Mouse (Mus musculus) G1E (cell line): ENCODE data around the gene Wnt1. TPM values are rescaled to one million over a fixed set of nuclear protein-coding genes. Genes with fewer than 3 reads are reported as not detected.
A peak's percentile ranks its signal among the peaks of the same experiment; 100 is the strongest.

ENCODE experiments used
- ATAC-seq: 2 replicates; pipeline ENCODE4 v1.8.0; 2016; ENCODE audit warnings: mild to moderate bottlenecking; ENCODE audit not compliant: insufficient number of reproducible peaks, poor library complexity, low FRiP score, severe bottlenecking; ENCODE audit errors: extremely low read depth
- DNase-seq: peaks from one replicate; pipeline ENCODE4 v3.0.0; 2012; ENCODE audit warnings: low spot score
- H3K27me3 ChIP-seq: 2 replicates; pipeline ENCODE4 v1.6.1; 2012; ENCODE audit warnings: mild to moderate bottlenecking, low read length, inconsistent platforms; ENCODE audit not compliant: insufficient read depth
- H3K36me3 ChIP-seq: replicated peaks from 2 replicates; pipeline ENCODE3; 2012; ENCODE audit warnings: mild to moderate bottlenecking, inconsistent platforms
- H3K4me1 ChIP-seq: 2 replicates; pipeline ENCODE4 v1.6.1; 2012; ENCODE audit warnings: low read depth, low read length, inconsistent platforms, mixed read lengths; ENCODE audit not compliant: insufficient read depth
- H3K4me3 ChIP-seq: 2 replicates; pipeline ENCODE4 v1.5.1; 2012; ENCODE audit warnings: low read depth, mild to moderate bottlenecking, inconsistent platforms, low read length, moderate library complexity, mixed read lengths
- H3K9me3 ChIP-seq: replicated peaks from 2 replicates; pipeline ENCODE4 v1.6.1; 2012; ENCODE audit warnings: inconsistent platforms
- CTCF ChIP-seq: IDR thresholded peaks from 2 replicates; pipeline ENCODE4 v1.5.1; 2012; ENCODE audit warnings: low read depth, low read length, inconsistent platforms, mixed read lengths
- GATA1 ChIP-seq: IDR thresholded peaks from 2 replicates; pipeline ENCODE4 v1.6.1; 2012; ENCODE audit warnings: borderline replicate concordance, low read length, inconsistent platforms, mixed read lengths
- GATA2 ChIP-seq: IDR thresholded peaks from 2 replicates; pipeline ENCODE4 v1.6.1; 2012; ENCODE audit warnings: low read depth, low read length, inconsistent platforms, borderline replicate concordance
- POLR2AphosphoS5 ChIP-seq: IDR thresholded peaks from 2 replicates; pipeline ENCODE4 v1.6.1; 2012; ENCODE audit warnings: low read depth, low read length, inconsistent platforms; ENCODE audit not compliant: insufficient replicate concordance
- TAL1 ChIP-seq: conservative IDR thresholded peaks from 2 replicates; pipeline ENCODE4 v1.6.1; 2012; ENCODE audit warnings: low read depth, low read length, inconsistent platforms, mixed read lengths
- polyA plus RNA-seq: library from polyadenylated mRNA; stranded (reverse); fragments of >175 nt; gene quantifications from 2 replicates; pipeline ENCODE4 v1.2.3, GENCODE M21; 2012
- total RNA-seq, 2 experiments: library from RNA; stranded (forward) in 1 of 2; stranded (reverse) in 1 of 2; fragments of 200-1000 nt in 1 of 2; fragments of >200 nt in 1 of 2; fragmentation: Nextera tagmentation in 1 of 2; gene quantifications; 2 replicates each; pipeline ENCODE4 v1.2.3; 2014 to 2017

Gene Wnt1
- total and polyA plus RNA-seq, 3 experiments = not detected

- H3K4me3 ChIP-seq = no peak overlapping the region; the same call in 1 of the 2 replicates
- H3K4me1 ChIP-seq = peaks cover 41% of the 10 kb centered on the region
- no peak for DNase-seq
These were observed 12.5 kb upstream of the Wnt1 start for GRCm38 (mm10) chr15:98777005-98777616.

GRCm38 (mm10) chr15:98777762-98778161, 11.9 kb upstream of the Wnt1 start, which contains the start of gene Wnt10b:
Gene Wnt10b (minus strand): TSS chr15:98778150.
- H3K36me3 ChIP-seq = no peaks in the 10 kb centered on the region
- peaks cover 35% of the 10 kb centered on the region for H3K4me1 ChIP-seq
- no peak for TF ChIP-seq GATA2
- TF ChIP-seq TAL1 = no peak
- TF ChIP-seq CTCF = no peak
- TF ChIP-seq GATA1 = no peak
- TF ChIP-seq POLR2AphosphoS5 = no peak
- peak within 1 kb of the TSS; percentile 54; the same call in 1 of the 2 replicates for H3K4me3 ChIP-seq
- 0 out of 2 replicates have a peak, but pooled peaks cover 3% of the 10 kb centered on the region for H3K9me3 ChIP-seq
- no peak for ATAC-seq
- no peak for DNase-seq
- H3K27me3 ChIP-seq = peaks cover 68% of the 10 kb centered on the region

More at GRCm38 (mm10) chr15:98777005-98777616, 12.5 kb upstream of the Wnt1 start:
- Histone ChIP-seq H3K36me3 (no peaks in the 10 kb centered on the region), H3K9me3 (0 out of 2 replicates have a peak, but pooled peaks cover 3% of the 10 kb centered on the region), H3K27me3 (peaks cover 70% of the 10 kb centered on the region)
- no peak for ATAC-seq
- TF ChIP-seq GATA2 = no peak
- no peak for TF ChIP-seq CTCF
- TF ChIP-seq TAL1 = no peak
- TF ChIP-seq POLR2AphosphoS5 = no peak
- no peak for TF ChIP-seq GATA1

GRCm38 (mm10) chr15:98778191-98778770, 11.4 kb upstream of the Wnt1 start:
- H3K4me1 ChIP-seq = peaks cover 30% of the 10 kb centered on the region
- ATAC-seq (no peak), DNase-seq (no peak)
- H3K4me3 ChIP-seq = peak overlapping the region; percentile 54; the same call in 1 of the 2 replicates
- H3K36me3 ChIP-seq = no peaks in the 10 kb centered on the region
- H3K9me3 ChIP-seq = 0 out of 2 replicates have a peak, but pooled peaks cover 3% of the 10 kb centered on the region
- no peak for TF ChIP-seq CTCF
- TF ChIP-seq POLR2AphosphoS5 = no peak
- TF ChIP-seq TAL1 = no peak
- TF ChIP-seq GATA2 = no peak
- no peak for TF ChIP-seq GATA1
- H3K27me3 ChIP-seq = peaks cover 64% of the 10 kb centered on the region

- ATAC-seq (no peak), DNase-seq (no peak)
- no peak overlapping the region for H3K4me3 ChIP-seq
- TF ChIP-seq CTCF (no peak), GATA2 (no peak), POLR2AphosphoS5 (no peak), GATA1 (no peak), TAL1 (no peak)
- peaks cover 64% of the 10 kb centered on the region for H3K27me3 ChIP-seq
- H3K4me1 ChIP-seq = peaks cover 29% of the 10 kb centered on the region
- 0 out of 2 replicates have a peak, but pooled peaks cover 3% of the 10 kb centered on the region for H3K9me3 ChIP-seq
- no peaks in the 10 kb centered on the region for H3K36me3 ChIP-seq
These were observed 10.9 kb upstream of the Wnt1 start for GRCm38 (mm10) chr15:98778806-98779205.

GRCm38 (mm10) chr15:98780075-98780474, 9.6 kb upstream of the Wnt1 start:
- peaks cover 56% of the 10 kb centered on the region for H3K27me3 ChIP-seq
- no peak for ATAC-seq

GRCm38 (mm10) chr15:98780573-98780972, 9.1 kb upstream of the Wnt1 start:
- no peak for ATAC-seq
- Histone ChIP-seq H3K4me3 (no peak overlapping the region), H3K27me3 (peaks cover 57% of the 10 kb centered on the region), H3K9me3 (0 out of 2 replicates have a peak, but pooled peaks cover 3% of the 10 kb centered on the region), H3K36me3 (no peaks in the 10 kb centered on the region), H3K4me1 (peaks cover 31% of the 10 kb centered on the region)
- TF ChIP-seq GATA2 = no peak
- no peak for TF ChIP-seq POLR2AphosphoS5
- TF ChIP-seq GATA1 = no peak
- TF ChIP-seq TAL1 = no peak
- no peak for TF ChIP-seq CTCF
- no peak for DNase-seq

More at GRCm38 (mm10) chr15:98780075-98780474, 9.6 kb upstream of the Wnt1 start:
- no peak for DNase-seq
- H3K36me3 ChIP-seq = no peaks in the 10 kb centered on the region
- peaks cover 31% of the 10 kb centered on the region for H3K4me1 ChIP-seq
- H3K9me3 ChIP-seq = 0 out of 2 replicates have a peak, but pooled peaks cover 3% of the 10 kb centered on the region
- TF ChIP-seq POLR2AphosphoS5 = no peak
- no peak for TF ChIP-seq GATA2
- TF ChIP-seq CTCF = no peak
- TF ChIP-seq GATA1 = no peak
- no peak for TF ChIP-seq TAL1
- H3K4me3 ChIP-seq = no peak overlapping the region
